Mouse (Mus musculus) c-Kit-positive CD71-positive TER-119-negative erythroid progenitor cells, embryonic 14.5 days (primary cell): Measurements from ENCODE around the gene Slc12a4.
A peak's percentile ranks its signal among the peaks of the same experiment; 100 is the strongest.

Source experiments
- DNase-seq: peaks from one replicate; pipeline ENCODE4 v3.0.0-alpha.2; 2013; ENCODE audit warnings: low read depth

Gene Slc12a4

GRCm38 (mm10) chr8:105969367-105969766 lies 3.5 kb upstream of the Slc12a4 start:
- DNase-seq, result no peak

- peak; percentile 79 for DNase-seq
Measured at GRCm38 (mm10) chr8:105966692-105967311, 905 bp upstream of the Slc12a4 start.

GRCm38 (mm10) chr8:105965266-105965904 lies 512 bp downstream of the Slc12a4 start:
- DNase-seq, result peak; percentile 40

- DNase-seq, result peak; percentile 28
Measured at GRCm38 (mm10) chr8:105964506-105965265, 1.2 kb downstream of the Slc12a4 start.

- peak; percentile 57 for DNase-seq
Measured at GRCm38 (mm10) chr8:105961536-105961935, 4.4 kb downstream of the Slc12a4 start.

- DNase-seq, result no peak
Measured at GRCm38 (mm10) chr8:105961101-105961500, 4.8 kb downstream of the Slc12a4 start.

GRCm38 (mm10) chr8:105959350-105959749 lies 6.5 kb downstream of the Slc12a4 start:
- DNase-seq, result no peak

GRCm38 (mm10) chr8:105957813-105958212 lies 8.1 kb downstream of the Slc12a4 start:
- DNase-seq, result no peak

- DNase-seq, result no peak
Measured at GRCm38 (mm10) chr8:105956556-105956955, 9.3 kb downstream of the Slc12a4 start.

- DNase-seq, result no peak
Measured at GRCm38 (mm10) chr8:105951057-105951659, 14.7 kb downstream of the Slc12a4 start.

- DNase-seq, result no peak
Measured at GRCm38 (mm10) chr8:105949350-105949749, 16.5 kb downstream of the Slc12a4 start.

- no peak for DNase-seq
Measured at GRCm38 (mm10) chr8:105943321-105943739, 22.6 kb downstream of the Slc12a4 start, which contains the start of gene Lcat. Lcat (minus strand) TSS chr8:105943382.

- no peak for DNase-seq
Measured at GRCm38 (mm10) chr8:105942542-105942941, 23.4 kb downstream of the Slc12a4 start.

GRCm38 (mm10) chr8:105942026-105942425 lies 23.9 kb downstream of the Slc12a4 start:
- no peak for DNase-seq

- peak; percentile 67 for DNase-seq
Measured at GRCm38 (mm10) chr8:105938306-105938669, 27.6 kb downstream of the Slc12a4 start, which contains the start of gene Psmb10. Psmb10 (minus strand) TSS chr8:105938444.

GRCm38 (mm10) chr8:105937496-105938305 lies 28.2 kb downstream of the Slc12a4 start:
- peak; percentile 44 for DNase-seq

- DNase-seq, result peak; percentile 75
Measured at GRCm38 (mm10) chr8:105936866-105937475, 28.9 kb downstream of the Slc12a4 start.

GRCm38 (mm10) chr8:105935863-105936603 lies 29.9 kb downstream of the Slc12a4 start:
- peak; percentile 15 for DNase-seq

- peak; percentile 20 for DNase-seq
Measured at GRCm38 (mm10) chr8:105935105-105935504, 30.8 kb downstream of the Slc12a4 start.

- no peak for DNase-seq
Measured at GRCm38 (mm10) chr8:105933762-105934161, 32.1 kb downstream of the Slc12a4 start, which contains the start of gene Ctrl. Ctrl (minus strand) TSS chr8:105933862.
